Mouse (Mus musculus): ENCODE measurements around the gene Mxra7.

The Mxra7 gene

DNA sequence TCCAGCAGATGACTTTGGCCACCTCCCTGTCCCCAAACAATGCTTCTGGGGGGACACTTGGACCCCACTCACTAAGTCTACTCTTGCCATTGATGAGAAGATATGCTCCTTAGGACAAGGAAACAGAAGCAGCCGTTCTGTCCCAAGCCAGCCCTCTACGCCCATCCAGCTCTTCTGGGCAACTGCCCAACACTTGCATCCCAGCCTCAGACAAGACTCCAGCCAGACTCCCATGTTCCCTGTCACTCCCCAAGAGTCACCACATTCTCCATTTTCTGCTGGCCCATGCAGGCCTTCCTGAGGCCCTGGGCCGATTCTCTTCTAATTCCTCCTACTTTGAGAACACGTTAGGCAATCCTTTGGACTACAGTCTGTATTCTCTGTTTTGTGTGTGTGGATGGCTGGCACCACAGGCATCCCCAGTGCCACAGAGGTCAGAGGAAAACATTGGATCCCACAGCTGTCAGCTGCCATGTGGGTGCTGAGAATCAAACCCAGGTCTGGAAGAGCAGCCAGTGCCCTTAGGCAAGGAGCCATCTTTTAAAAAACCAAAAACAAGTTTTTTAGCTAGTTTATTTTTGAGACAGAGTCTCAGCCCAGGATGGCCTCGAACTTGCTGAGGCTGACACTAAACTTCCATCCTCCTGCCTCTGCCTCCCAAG lies 7.8 kb downstream of the Mxra7 start:
- DNase-seq (ENCODE audit: low spot score in 2 of 2), result no peak

- no peak for DNase-seq (ENCODE audit: low spot score in 2 of 2)
Observed at GRCm38 (mm10) chr11:116818722-116819121, 9.1 kb downstream of the Mxra7 start.

DNA sequence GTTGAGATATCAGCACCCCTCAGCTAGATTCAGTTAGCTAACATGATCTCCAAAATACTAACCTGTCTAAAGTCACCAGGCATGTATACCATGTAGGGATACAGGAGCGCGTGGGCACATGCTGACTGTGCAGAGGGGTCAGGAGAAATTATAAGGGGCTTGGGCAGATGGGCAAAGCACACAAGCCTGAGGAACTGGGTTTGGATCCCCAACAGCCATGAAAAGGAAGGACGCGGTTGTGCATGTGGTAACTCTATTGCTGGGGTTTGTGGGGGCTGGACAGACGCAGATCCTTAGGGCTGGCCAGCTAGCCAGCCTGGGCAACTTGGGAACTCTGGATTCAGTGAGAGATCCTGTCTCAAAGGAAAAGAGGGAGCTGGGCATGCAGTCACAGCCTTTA lies 10.3 kb downstream of the Mxra7 start:
- no peak for DNase-seq (ENCODE audit: low spot score in 2 of 2)

- no peak for DNase-seq (ENCODE audit: low spot score in 2 of 2)
Observed at GRCm38 (mm10) chr11:116816769-116817168, 11.1 kb downstream of the Mxra7 start.

- DNase-seq (ENCODE audit: low spot score in 2 of 2), result no peak
Observed at GRCm38 (mm10) chr11:116814884-116815415, 12.9 kb downstream of the Mxra7 start.

GRCm38 (mm10) chr11:116814076-116814883 lies 13.6 kb downstream of the Mxra7 start:
- no peak for DNase-seq (ENCODE audit: low spot score in 2 of 2)

DNA sequence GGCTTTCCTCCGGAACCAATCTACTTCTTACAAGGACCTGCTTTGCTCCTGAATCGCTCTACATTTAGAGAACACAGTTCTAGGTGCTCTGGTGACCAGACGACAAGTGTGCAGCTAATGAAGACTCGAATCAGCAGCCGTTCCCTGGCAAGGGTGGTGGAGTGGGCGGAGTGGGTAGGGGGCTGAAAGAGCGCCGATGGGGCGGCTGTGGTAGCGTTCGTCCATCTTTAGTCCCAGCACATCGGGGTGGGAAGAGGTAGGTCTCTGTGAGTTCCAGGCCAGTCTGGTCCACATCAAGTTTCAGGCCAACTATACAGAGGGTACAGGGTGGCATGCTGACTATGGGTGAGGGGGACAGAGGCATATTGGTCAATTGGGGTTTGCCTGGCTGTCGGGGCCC lies 14.2 kb downstream of the Mxra7 start:
- DNase-seq (ENCODE audit: low spot score in 2 of 2), result no peak

- DNase-seq (ENCODE audit: low spot score in 2 of 2), result no peak
Observed at GRCm38 (mm10) chr11:116812793-116813529, 14.9 kb downstream of the Mxra7 start.

- peak; percentile 70 to 72 for DNase-seq (ENCODE audit: low spot score in 2 of 2)
Observed at GRCm38 (mm10) chr11:116810983-116811901, 16.6 kb downstream of the Mxra7 start.

DNA sequence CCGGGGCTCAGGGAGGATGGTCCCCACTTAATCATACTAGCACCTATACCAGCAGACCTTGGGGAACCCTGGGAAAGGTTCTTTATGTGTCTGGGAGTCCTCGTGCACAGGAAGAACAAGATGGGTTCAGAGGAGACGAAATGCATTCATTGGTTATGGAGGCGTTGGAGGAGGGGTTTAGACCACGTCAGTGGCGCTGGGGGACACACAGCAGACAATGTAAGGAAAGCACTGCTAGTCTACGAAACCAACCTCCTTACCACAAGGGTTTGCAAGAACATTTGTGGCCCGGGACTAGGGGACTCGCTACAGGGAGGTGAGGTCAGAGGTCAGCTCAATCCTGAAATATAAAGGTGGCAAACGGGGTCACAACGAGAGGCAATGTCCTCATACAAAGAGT lies 17.3 kb downstream of the Mxra7 start:
- DNase-seq (ENCODE audit: low spot score in 2 of 2), result no peak

GRCm38 (mm10) chr11:116809520-116809919 lies 18.3 kb downstream of the Mxra7 start:
- DNase-seq (ENCODE audit: low spot score in 2 of 2), result no peak

DNA sequence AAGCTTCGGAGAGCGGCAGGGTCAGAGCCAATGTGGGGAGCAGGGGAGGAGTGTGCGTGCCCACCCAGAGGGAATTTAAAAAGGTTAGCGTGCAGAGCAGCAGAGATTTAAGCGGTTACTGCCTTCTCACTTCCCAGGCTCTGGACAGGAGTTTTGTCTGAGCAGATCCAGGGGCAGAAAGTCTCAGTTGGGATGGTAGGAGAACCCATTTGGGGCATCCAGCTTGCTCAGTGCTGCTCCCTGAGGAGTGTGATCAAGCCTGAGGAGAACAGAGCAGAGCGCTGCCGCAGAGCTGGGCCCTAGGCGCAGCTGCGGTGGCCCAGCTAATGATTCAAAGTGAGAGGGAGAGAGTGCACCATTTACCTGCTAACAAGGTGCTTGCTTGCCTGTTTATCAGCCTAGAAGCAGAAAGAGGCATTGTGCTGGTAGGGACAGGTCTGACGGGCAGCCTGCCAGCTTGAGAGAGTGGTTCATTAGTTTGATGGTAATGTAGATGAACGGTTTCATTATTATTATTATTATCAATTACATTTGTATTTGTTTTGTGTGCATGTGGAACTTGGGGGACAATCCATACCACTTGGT lies 18.9 kb downstream of the Mxra7 start:
- DNase-seq (ENCODE audit: low spot score in 2 of 2), result no peak

DNA sequence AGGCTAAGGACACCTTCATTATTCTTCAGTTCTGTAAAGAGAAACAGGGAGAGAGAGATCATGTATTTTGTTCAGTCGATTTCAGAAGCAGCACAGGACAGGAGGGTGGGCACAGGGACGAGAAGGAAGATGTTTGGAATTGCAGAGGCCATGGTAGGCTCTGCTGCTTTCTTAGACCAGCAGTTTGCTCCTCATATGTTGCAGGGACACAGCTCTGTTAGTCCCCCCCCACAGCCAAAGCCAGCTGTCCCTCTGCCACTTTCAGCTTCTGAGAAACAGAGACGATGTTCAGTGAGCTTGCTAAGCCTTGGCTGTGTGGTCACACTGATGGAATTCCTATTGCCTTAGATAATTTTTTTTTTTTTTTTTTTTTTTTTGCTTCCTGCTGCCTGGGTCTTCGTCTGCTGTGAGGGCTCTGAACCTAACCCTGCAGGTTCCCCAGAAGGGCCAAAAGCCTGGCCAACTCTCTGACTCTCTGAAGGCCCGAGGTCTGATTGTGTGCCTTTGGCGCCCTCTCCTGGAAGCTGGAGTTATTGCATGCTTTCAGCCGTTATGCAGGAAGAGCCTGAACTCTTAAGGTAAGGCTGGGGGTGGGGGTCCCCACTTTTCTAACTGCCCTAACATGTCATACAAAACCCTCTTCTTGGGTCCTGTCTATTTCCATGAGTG lies 19.8 kb downstream of the Mxra7 start:
- peak in 1 of 2 experiments; percentile 88 for DNase-seq (ENCODE audit: low spot score in 2 of 2)

DNA sequence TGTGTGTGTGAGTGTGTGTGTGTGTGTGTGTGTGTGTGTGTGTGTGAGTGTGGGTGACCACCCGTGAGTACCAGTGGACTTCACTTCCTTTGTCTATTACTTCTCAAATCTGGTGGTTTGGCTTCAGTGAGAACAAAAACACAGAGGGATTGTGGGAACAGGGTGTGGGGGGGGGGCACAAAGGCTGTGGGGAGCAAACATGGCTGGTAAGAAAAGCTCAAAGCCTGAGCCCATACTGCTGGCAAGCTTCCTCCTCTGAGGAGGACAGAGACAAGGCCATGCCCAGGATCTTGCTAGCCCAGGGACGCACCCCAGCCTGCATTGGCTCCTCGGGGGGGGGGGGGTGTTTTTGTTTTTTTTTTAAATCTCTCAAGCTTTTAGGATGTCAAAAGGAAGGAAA lies 20.3 kb downstream of the Mxra7 start:
- no peak for DNase-seq (ENCODE audit: low spot score in 2 of 2)

DNA sequence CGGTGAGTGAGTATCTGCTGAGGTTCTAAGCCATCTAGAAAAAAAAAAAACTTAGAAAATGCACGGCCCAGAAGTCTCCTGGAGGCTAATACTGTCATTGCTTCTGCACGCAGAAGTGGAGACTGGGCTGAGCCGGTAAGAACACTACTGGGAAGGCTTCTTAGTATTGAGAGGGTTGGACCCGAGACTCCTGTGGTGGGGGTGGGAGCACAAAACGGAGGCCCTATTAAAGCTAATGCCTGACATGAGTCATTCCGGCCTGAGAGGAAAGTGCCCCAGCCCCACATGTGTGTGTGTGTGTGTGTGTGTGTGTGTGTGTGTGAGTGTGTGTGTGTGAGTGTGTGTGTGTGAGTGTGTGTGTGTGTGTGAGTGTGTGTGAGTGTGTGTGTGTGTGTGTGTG lies 20.7 kb downstream of the Mxra7 start:
- no peak for DNase-seq (ENCODE audit: low spot score in 2 of 2)

DNA sequence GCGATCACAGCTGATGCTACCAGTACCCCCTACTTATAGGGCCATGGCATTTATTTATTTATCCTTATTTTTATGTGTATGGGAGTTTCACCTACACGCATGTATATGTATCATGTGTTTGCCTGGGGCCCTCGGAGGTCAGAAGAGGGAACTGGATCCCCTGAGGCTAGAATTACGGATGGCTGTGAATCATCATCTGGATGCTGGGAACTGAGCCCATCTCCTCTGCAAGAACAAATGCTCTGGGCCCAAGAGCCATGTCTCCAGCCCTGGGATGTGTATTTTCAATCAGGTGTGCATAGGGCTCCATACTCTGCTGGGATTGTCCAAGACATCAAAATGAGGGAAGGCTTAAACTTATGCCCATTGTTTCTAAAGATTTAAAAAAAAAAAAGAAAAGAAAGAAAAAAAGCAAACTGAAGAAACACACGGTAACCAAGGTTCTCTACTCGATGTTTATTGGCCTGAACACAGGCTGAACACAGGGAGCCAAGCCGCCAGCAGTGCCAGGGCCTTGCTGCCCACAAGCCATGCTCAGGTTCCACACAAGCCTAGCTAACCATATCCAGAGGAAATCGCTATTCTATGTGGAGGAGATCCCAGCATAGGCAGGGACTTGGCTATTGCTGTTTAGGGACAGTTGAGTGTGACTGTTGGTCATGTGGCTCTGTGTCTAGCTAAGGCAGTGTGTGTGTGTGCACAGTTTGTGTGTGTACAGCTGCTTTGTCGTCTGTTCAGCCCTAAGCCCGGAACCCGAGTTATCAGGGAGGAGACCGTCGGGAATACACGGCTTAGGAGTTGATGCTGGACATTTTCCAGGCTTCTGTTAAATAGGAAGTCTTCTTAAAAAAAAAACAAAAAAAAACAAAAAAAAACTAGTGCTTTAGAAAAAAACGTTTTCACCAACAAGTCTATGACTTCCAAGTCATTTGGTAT lies 21.4 kb downstream of the Mxra7 start:
- no peak for DNase-seq (ENCODE audit: low spot score in 2 of 2)

DNA sequence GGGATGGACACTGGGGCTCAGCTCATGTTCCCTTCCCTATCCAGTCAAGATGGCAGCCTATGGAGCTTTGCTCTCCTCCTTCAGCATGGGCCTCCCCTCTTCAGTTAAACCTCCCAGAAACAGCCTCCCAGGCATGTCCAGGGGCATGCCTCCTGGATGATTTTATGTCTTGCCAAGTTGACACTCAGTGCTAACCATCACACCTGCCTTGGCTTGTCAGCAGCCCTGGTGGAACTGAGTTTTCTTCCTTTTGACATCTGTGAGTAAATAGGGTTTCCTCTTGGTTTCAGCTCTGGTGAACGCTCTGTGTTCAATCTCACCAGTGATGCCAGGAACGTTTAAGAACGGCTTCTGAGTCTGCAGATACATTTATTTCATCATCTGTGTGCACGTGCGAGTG lies 25.1 kb downstream of the Mxra7 start:
- no peak for DNase-seq (ENCODE audit: low spot score in 2 of 2)

- DNase-seq (ENCODE audit: low spot score in 2 of 2), result no peak
Observed at GRCm38 (mm10) chr11:116801106-116801505, 26.7 kb downstream of the Mxra7 start.

DNA sequence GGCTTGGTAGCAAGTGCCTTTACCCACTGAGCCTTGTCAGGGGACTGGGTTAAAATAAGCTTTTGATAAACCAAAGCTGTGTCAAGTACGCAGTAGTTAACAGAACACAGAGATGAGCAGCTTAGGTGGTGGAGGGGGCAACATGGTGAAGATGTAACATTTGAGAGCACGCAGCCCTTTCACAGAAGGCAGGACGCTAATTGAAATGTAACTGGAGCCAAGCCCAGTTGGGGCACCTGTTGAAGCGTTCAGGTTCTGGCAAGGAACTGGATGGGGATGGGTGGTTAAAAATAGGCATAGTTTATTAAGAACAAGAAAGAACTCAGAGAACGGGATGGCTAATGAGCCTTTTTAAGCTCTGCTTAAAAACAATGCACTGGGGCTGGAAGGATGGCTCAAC lies 28.5 kb downstream of the Mxra7 start:
- DNase-seq (ENCODE audit: low spot score in 2 of 2), result no peak
